Mouse (Mus musculus): ENCODE data around the gene Slc4a4. TPM values are rescaled to one million over a fixed set of nuclear protein-coding genes. Genes with fewer than 3 reads are reported as not detected.

The Slc4a4 gene
- polyA plus RNA-seq, 1 experiment from 2014 or later: 1.5 TPM

DNA sequence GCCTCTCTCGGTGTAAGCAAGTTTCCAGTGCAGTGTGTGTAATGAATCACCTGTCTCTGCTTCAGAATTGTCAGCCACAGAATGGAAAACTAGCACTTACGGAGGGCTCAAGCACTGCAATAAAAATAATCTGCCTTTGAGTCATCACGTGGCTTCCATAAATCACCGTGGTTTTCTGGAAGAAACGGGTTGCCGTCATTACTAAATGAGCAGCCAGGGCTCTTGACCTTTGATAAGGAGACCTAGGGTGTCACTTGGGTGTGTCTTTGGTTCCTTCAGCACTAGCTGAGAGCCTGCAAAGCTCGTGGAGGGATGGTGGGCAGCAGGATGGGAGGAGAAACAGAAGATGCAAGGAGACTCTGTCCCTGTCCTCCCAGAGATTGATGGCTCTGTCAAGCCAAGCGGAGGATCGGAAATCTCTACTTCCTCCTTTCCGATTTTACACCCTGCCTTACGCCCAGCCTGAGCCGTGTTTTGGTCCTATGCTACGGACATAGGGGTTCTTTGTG is 260.7 kb downstream of the Slc4a4 start:
- no peak for DNase-seq (ENCODE audit: low spot score)

DNA sequence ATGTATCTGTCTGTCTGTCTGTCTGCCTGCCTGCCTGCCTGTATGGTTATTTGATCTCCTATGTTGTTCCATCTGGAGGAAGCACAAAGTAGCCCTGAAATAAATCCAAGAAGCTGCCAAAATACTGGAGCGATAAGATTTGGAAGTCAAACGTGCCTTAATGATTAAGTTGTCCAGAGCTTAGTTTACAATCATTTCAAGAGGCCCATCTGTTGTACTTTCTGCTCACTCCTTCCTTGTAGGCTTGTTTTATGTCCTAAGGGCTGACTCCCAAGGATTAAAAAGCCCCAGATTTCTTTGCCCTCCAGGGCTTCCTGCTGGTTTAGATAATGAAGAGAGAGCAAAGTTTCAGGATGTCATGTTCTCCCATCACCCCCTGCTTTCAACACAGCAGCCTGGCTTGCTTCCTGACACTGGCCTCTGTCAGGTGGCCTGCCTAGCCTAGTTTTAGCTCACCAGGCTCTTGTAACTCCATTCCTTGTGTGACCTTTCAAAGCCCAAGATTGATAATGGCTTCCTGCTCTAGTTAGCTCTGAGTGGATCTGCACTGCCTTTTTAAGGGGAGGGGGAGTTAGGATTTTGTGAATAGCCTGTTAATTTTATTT is 262.9 kb downstream of the Slc4a4 start:
- no peak for DNase-seq (ENCODE audit: low spot score)

DNA sequence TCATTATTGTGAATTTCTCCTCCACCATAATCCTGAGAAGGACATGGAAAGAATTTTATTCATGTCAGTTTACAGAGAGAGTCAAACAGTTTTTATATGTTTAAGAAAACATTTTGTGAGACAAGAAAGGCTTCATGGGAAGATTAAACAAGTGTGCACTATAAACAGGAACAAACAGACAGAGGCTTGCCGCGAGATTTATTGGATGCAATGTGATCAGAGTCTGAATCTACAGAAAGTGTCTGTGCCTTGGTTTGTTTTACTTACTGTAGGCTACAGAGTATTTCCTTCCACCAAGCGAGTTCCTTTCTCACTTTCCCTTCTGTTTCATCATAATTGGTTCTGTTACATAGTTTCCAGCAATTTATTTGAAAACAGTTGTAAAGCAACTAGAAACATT is 264.5 kb downstream of the Slc4a4 start:
- DNase-seq (ENCODE audit: low spot score): no peak

DNA sequence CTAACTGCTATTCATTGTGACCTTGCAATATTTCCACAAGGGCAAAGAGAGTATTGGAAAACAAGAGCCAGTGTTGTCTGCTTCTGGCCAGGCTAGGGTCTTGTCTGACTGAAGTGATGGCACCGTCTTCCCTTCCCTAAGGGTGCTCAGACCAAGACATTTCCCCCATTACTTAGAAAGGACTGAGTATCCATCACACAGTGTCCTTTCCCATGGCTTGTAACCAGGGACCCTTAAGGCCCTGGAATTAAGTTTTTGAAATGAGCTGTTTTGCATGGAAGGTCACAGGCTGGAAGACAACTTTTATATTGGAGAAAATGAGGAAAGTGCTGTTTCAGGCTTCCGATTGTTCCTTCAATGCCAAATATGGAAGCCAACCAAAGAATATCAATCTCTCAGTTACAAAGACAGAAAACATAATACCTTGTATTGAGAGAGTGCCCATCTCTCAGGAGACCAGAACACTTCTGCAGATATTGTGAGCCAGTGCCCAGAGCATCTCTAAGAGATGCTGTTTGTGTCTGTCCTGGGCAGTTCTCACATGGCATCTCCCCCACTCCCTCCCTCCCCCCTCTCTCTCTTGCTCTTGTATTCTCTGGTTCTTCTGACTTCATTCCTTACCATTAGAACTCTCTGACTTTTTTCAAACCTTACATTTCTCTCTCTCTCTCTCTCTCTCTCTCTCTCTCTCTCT is 284.6 kb downstream of the Slc4a4 start:
- no peak for DNase-seq (ENCODE audit: low spot score)

DNA sequence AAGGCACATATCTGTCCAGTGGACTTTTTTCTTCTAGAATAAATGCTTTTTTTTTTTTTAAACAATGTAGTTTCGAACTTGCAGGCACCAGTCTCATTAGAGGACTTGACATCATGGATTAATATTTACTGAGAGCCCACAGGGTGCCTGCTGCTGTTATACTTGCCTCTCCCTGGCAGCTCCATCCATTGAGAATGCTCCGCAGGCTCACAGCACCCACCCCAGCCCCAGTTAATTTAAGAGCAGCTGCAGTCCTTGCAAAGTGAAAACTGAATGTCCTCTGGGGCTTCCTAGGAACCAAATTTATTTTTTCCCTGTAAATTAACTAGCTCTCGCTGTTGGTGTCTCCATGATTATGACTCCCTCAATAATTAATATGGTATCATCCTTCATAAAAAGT is 303.4 kb downstream of the Slc4a4 start:
- DNase-seq (ENCODE audit: low spot score): no peak

DNA sequence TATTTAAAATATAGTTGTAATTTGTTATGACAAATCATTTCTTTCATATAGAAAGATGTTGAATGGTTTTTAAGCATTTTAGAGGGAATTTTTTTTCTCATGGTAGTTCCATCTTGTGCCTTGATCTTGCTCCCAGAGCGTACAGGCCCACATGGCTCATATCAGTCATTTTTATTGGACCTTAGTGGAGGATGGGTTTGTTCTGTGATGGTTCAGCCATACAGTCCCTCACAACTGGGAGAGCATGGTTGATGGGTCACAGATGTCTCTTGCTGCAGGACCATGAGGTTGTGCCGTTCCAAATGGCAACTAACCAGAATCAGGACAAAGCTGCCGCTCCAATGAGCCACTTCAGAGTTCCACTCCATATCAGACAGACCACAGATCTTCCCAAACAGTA is 308.0 kb downstream of the Slc4a4 start:
- no peak for DNase-seq (ENCODE audit: low spot score)

DNA sequence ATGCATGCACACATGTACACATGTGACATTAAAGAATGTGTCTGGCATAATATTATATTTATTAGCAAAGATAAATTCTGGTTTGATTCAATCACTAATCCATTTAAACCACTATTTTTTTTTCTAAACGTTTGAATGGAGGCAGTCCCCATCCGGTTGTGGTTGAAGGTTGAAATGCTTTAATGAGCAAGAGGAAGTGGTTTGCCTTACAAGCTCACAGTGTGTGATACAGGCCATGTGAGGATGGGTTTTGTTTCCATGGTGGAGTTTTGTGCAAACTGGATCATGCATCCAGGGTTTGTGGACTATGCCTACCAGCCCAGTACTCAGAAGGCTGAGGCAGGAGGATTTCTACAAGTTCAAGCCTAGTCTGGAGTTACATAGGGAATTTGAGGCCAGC is 311.9 kb downstream of the Slc4a4 start:
- DNase-seq (ENCODE audit: low spot score): no peak

DNA sequence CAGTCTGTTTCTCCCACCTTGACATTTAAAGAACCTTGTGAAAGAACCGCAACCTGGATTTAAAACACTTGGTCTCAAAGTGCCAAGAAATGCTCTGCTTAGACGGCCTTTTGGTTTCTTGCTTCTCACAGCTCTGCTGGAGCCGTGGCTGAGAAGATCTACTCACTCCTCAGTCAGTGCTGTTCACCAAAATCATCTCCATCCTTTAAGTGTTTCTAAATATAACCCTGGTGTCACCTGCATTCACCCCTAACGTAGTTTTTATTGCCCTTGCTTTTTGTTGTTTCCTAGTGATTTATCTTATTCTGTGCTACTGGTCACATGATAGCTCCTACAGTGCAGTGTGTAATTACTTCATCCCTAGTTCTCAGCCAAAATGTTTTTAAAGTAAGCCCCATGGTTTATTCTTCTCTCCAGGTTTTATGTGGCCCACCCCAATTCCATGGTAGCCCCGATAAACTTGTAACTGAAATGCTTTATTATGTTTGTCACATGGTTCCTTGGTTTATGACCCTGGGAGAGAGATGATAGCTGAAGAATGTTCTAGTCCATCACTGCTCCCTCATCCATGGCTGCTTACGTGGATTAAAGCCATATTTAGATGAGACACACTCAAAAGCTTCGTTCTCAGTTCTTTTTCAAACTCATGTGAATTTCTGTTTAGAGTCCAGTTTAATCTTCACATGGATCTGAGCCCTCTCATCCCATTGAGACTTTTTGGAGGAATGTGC is 323.5 kb downstream of the Slc4a4 start:
- DNase-seq (ENCODE audit: low spot score): no peak

DNA sequence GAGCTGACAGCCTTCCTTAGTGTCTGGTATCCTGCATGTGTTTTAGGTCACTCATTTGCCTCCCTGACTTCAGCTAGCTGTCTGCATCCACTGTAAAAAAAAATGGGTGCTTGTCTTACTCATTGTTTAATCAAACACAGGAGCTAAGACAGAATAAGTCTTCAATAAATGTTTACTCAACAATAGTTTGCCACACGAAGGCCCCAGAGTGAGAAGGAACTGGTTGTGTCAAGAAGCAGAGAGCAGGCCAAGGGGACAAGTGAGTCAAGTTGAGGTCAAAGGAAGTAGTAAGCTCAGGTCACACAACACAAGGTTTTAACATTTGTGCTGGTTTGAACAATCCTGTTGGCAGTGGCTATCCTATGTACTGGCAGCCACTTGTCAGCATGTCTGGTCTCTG is 324.4 kb downstream of the Slc4a4 start:
- DNase-seq (ENCODE audit: low spot score): no peak

DNA sequence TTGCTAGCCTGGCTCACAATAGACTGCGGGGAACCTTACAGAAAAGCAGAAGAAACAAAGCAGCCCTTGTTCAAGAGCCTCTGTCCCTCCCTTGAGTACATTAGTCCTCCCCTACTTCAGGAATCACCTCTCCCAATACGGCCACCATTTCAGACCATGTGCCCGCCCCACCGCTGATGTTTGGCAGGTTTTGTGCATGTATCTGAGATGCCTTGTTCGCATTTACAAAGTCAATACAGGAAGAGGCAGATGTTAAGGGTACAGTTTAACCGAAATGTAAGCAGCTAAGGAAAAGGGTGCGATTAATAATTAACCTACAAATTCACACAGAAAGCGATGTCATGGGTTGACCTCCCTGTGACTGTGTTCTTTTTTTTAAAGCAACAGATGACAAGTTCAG is 331.6 kb downstream of the Slc4a4 start:
- DNase-seq (ENCODE audit: low spot score): no peak

DNA sequence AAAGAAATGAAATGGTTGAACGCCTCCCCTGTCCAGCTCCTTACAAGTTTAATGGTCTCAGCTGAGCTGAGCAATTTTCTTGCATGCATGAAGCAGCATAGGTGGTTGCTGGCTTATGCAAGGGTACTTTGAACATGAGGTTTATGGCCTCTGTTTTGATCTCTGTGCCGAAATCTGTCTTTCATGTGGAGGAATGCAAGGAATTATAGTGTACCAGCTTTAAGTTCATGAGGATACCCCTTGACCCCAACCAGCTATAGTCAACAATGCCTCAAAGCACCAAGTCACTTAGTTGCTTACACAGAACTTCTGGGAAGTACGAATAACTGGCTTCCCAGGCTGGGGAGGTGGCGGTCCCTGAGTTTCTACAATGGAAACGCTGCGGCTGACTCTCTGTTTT is 332.1 kb downstream of the Slc4a4 start:
- DNase-seq (ENCODE audit: low spot score): no peak

DNA sequence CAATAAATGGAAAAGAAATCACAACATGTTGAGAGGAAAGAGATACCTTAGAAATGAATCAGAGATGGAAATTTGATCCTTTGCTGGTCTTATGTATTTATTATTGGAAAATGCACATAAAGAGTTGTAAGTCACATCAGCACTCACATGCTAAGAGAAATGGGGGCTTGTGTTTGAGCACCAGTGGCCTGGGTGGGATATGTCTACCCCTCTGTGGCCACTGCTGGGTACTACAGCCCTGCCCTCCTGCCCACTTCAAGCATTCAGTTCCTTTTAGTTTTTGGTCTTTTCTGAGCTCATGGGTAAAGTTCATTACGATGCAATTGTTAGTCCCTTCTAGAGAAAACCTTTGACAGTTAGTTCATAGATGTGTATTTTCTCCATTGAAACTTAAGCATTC is 335.0 kb downstream of the Slc4a4 start:
- no peak for DNase-seq (ENCODE audit: low spot score)

DNA sequence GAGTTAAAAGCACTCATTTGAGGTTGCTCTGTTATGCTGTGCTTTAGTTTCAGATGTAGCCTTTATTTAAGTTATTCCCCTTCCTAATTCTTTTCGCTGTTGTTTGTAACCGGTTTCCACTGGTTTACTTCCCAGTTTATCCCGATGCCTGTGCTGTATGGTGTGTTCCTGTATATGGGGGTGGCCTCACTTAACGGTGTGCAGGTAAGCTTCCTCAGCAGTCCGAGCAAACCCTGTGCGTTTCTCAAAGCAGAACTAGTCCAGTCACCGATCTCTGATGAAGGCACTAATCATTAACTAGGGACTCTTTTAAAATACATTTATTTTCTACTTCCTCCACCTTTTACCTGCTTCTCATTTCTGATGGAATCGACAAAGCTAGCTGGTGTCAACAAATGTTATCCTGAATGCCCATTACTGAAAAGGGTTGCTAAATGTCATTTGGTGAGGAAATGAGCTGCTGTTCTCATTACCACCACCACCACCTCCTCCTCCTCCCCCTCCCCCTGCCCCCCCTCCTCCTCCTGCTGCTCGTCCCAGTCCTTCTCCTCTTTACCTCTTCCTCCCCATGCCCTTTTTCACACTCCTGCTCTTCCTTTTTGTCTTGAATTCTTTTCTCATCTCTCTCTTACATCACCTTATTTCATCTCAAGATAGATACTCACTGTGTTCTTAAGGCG is 336.6 kb downstream of the Slc4a4 start:
- DNase-seq (ENCODE audit: low spot score): no peak

DNA sequence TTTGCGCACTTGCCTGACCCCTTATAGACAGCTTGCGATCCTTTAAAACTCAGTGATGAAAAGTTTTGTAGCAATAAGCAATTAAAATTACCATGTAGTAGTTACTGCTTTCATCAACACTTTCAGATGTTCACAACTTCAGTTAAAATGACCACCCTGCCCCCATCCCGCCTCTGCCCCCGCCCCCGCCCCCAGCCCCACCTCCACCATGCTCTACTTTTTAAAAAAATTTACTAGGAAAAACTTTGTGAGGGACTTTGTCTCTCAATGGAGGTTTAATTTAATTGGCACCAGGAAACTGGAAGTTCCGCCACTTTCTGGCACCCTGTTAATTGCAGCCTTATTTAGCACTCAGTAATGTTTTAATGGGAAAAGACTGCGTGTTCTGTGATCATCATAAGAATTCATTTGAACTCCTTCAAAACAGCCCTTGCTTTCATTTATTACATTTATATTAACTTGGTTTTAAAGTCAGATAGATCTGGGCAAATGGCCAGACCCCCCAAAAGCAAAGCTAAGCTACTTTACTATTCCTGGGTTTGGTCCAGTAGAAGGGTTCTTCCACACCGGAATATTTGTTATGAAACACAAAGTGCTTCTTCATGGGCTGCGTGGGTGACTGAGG is 337.2 kb downstream of the Slc4a4 start:
- no peak for DNase-seq (ENCODE audit: low spot score)

DNA sequence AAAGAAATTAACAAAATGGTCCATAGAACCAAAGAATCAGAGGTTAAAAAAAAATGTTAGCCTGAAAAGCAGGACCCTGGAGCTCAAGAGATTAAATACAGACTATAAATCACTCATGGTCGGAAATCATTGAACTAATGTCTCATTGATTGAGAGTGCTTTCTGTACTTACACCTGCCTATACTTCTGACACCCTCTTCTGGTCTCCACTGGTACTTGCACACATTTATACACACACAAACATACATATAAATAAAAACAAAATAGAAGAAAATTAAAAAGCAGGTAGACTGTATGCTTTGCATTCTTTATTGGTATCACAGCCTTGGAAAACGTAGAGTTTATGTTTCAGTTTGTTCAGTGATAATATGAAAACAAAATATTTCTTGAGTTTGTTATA is 341.3 kb downstream of the Slc4a4 start:
- no peak for DNase-seq (ENCODE audit: low spot score)

DNA sequence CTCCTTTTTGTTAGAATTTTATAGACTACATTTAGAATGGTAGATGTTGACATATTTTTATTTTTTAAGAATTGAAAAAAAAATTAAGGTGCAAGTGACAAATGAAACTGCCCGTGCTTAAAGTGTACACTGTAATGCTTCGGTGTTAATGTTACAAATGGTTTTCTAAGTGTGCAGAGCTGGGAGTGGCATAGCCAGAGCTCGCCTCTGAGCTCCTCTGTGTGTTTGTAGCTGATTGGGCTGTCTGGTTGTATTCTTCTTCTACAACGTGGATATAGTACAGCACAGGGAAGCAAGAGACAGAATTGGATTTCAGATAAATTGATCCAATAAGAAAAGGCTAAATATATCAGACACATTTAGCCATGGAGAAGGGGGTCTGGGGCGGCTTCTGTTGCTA is 343.0 kb downstream of the Slc4a4 start:
- DNase-seq (ENCODE audit: low spot score): no peak

DNA sequence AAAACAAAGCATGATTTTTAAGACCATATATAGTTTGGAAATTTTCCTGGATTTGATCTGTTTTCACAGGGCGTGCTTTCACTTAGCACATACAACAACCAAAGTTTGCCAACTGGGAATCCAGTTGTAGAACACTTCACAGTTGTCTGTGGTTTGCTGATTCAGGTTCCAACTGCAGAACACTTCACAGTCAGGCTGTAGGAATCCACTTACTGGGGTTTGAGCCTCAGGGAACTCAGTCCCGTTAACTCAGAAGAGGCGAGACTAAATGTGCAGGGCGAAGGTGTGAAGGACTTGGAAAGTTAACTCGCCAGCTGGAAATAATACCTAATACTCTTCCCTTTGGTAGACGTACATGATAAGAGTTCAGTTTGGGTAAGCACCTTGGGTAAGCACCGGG is 345.7 kb downstream of the Slc4a4 start:
- DNase-seq (ENCODE audit: low spot score): no peak

DNA sequence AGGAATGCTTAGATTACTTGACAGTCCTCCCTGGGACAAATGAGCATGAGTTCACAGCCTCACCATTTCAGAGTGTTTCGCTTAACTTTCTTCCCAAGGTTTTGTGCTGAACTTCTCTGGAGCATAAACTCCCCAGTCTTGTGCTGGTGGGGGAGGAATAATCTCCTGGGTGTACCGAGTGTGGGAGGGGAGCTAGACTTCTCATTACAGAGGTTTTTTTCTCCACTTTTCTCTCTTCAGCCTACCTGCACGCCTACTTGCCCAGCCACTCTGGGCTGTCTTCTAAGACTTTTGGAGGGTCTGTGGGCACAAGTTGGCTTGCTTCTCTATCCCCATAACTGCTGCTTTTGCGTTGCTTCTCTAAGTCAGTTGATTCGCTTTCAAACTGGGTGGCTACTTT is 365.2 kb downstream of the Slc4a4 start:
- no peak for DNase-seq (ENCODE audit: low spot score)

DNA sequence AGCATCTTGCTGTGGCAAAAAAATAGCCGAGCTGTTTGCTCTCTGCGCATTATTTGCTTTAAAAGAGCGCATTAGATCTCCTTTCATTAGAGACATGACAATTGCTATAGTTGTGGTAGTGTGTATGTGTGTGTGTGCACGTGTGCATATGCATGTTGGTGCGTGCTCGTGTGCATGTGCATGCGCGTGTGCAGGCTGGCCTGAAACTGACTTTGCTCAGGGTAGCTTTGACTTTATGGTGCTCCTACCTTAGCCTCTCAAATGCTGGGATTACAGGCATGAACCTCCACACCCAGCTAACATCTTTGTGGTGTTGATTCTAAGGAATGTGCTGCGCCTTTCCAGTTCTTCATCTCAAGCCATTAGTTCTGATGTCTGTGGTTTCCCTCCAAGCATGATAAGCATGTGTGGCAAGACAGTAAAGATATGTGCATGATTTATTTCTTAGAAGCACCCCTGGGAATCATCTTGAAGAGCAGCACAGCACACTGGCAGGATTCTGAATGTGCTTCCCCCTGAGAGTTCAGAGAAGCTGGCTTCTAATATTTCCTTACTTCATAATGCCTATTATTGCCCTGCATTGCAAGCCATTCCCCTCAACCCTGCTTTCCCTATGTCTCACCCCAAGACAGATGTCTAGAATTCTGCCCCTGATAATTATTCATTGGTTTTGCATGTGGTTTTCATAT is 373.3 kb downstream of the Slc4a4 start:
- DNase-seq (ENCODE audit: low spot score): no peak

DNA sequence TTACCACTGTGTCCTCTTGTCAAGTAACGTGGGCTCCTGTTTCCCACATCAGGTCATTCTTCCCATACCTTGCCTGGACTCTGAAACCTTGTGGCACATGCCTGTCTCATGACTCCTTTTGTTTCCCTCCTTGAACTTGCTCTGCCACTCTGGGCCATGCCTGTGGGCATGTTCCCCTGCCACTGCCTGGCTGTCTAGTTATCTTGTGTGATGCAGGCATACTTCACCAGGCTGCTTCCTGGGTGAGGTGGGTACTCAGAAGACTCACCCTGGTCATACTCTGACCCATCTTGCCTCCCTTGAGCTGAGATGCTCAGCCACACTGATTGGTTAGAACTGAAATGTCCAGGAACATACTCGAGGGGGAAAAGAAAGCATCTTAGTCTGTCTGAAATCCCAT is 390.4 kb downstream of the Slc4a4 start:
- DNase-seq (ENCODE audit: low spot score): no peak

DNA sequence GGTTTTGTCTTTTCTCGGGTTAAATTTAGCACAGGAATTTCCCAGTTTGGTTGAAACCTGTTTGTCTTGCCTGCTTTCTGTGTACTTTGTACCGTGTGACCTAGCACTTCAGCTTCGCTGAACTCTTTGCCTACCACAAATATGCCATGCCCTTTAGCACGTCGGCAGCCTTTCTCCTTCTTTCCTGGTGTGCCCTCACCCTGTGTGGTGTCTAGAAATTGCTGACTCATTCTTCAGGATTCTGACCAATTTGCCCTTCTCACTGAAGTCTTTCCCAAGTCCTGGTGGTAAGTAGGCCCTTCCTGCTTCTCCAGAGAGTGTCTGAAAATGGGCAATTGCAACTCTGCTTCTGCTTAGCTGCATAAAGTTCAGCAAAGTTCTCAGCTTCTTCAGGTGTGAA is 391.0 kb downstream of the Slc4a4 start:
- no peak for DNase-seq (ENCODE audit: low spot score)

All from thymus, postnatal 0 days (tissue).